Mouse (Mus musculus) cerebellum, postnatal 14 days (tissue): ENCODE measurements at regions not wholly inside any gene's neighbourhood (a gene's known extent, or its start where the extent isn't known, plus 50 kb on each side); places are given as distances from the start of the nearest gene placed in this dataset.
"Not testable (repeated sequence)": the region's sequence is repeated elsewhere in the genome, so short reads cannot be mapped to it uniquely, and the experiment has no call there.

Experiments used
- DNase-seq, 2 experiments: peaks; one replicate each; pipeline ENCODE4 v3.0.0; 2021; ENCODE audit warnings: mixed read lengths in 2 of 2

- no peak for DNase-seq
These were observed 125.1 kb upstream of the Cobl start for GRCm38 (mm10) chr11:12589757-12590373.

- peak; percentile 32 to 61 for DNase-seq
These were observed 120.3 kb upstream of the Cobl start for GRCm38 (mm10) chr11:12584851-12585680.

GRCm38 (mm10) chr11:12578999-12579576, 114.3 kb upstream of the Cobl start:
- DNase-seq = peak; percentile 75 to 82

- no peak for DNase-seq
These were observed 94.9 kb upstream of the Cobl start for GRCm38 (mm10) chr11:12559663-12560062.

- peak; percentile 53 to 67 for DNase-seq
These were observed 94.4 kb upstream of the Cobl start for GRCm38 (mm10) chr11:12558995-12559633.

- DNase-seq = no peak
These were observed 93.4 kb upstream of the Cobl start for GRCm38 (mm10) chr11:12558176-12558575.

- DNase-seq = no peak
These were observed 81.0 kb upstream of the Cobl start for GRCm38 (mm10) chr11:12545771-12546170.

- peak in 1 of 2 experiments; percentile 14 for DNase-seq
These were observed 78.3 kb upstream of the Cobl start for GRCm38 (mm10) chr11:12543042-12543441.

GRCm38 (mm10) chr11:12540333-12540870, 75.6 kb upstream of the Cobl start:
- peak; percentile 21 to 58 for DNase-seq

- no peak for DNase-seq
These were observed 70.3 kb upstream of the Cobl start for GRCm38 (mm10) chr11:12535063-12535462.

- DNase-seq = peak; percentile 63 to 66
These were observed 67.5 kb upstream of the Cobl start for GRCm38 (mm10) chr11:12532288-12532687.

GRCm38 (mm10) chr11:12522063-12522462, 57.3 kb upstream of the Cobl start:
- DNase-seq = not testable (repeated sequence)

- peak; percentile 20 to 33 for DNase-seq
These were observed 56.5 kb upstream of the Cobl start for GRCm38 (mm10) chr11:12521286-12521685.

GRCm38 (mm10) chr11:12516374-12516773, 51.6 kb upstream of the Cobl start:
- no peak for DNase-seq
